Mouse (Mus musculus) ES-Bruce4 (cell line): ENCODE data around the gene Frat1. TPM values are rescaled to one million over a fixed set of nuclear protein-coding genes. Genes with fewer than 3 reads are reported as not detected.
A peak's percentile ranks its signal among the peaks of the same experiment; 100 is the strongest.

ENCODE experiments used
- H3K27ac ChIP-seq: 2 replicates; pipeline ENCODE4 v1.5.1; 2012; ENCODE audit warnings: low read length, inconsistent platforms; ENCODE audit not compliant: insufficient read depth
- H3K27me3 ChIP-seq: 2 replicates; pipeline ENCODE4 v1.6.1; 2012; ENCODE audit warnings: mild to moderate bottlenecking, low read length, inconsistent platforms; ENCODE audit not compliant: control insufficient read depth, poor library complexity, insufficient read depth, severe bottlenecking
- H3K36me3 ChIP-seq: 2 replicates; pipeline ENCODE4 v1.6.1; 2012; ENCODE audit warnings: inconsistent platforms, mild to moderate bottlenecking, low read length, moderate library complexity; ENCODE audit not compliant: control insufficient read depth, poor library complexity, insufficient read depth, severe bottlenecking
- H3K4me1 ChIP-seq: one replicate; pipeline ENCODE4 v1.8.1; 2011; ENCODE audit warnings: low read length; ENCODE audit not compliant: control insufficient read depth, insufficient read depth
- H3K4me3 ChIP-seq: 2 replicates; pipeline ENCODE4 v1.5.1; 2011; ENCODE audit warnings: low read depth, mild to moderate bottlenecking, low read length
- H3K9ac ChIP-seq: 2 replicates; pipeline ENCODE4 v1.6.1; 2012; ENCODE audit warnings: low read depth, mild to moderate bottlenecking, inconsistent platforms; ENCODE audit not compliant: poor library complexity, severe bottlenecking
- H3K9me3 ChIP-seq: replicated peaks from 2 replicates; pipeline ENCODE4 v1.6.1; 2012; ENCODE audit warnings: mild to moderate bottlenecking, low read length, inconsistent platforms; ENCODE audit not compliant: control insufficient read depth, poor library complexity, insufficient read depth, severe bottlenecking
- CTCF ChIP-seq: IDR thresholded peaks from one replicate; pipeline ENCODE4 v1.8.1; 2011; ENCODE audit warnings: low read depth, low read length
- EP300 ChIP-seq: IDR thresholded peaks from 2 replicates; pipeline ENCODE4 v1.6.1; 2011; ENCODE audit warnings: low read depth, low read length; ENCODE audit not compliant: insufficient read depth
- POLR2A ChIP-seq: IDR thresholded peaks from one replicate; pipeline ENCODE4 v1.8.1; 2011; ENCODE audit warnings: low read length; ENCODE audit not compliant: insufficient read depth
- polyA plus RNA-seq: library from polyadenylated mRNA; stranded (reverse); fragments of >200 nt; gene quantifications from 2 replicates; pipeline ENCODE4 v1.2.4, GENCODE M21; 2011; ENCODE audit warnings: low read depth; ENCODE audit not compliant: missing spikeins, insufficient read depth, insufficient read length

Gene Frat1
- polyA plus RNA-seq, 1 experiment = 2.1 TPM

DNA sequence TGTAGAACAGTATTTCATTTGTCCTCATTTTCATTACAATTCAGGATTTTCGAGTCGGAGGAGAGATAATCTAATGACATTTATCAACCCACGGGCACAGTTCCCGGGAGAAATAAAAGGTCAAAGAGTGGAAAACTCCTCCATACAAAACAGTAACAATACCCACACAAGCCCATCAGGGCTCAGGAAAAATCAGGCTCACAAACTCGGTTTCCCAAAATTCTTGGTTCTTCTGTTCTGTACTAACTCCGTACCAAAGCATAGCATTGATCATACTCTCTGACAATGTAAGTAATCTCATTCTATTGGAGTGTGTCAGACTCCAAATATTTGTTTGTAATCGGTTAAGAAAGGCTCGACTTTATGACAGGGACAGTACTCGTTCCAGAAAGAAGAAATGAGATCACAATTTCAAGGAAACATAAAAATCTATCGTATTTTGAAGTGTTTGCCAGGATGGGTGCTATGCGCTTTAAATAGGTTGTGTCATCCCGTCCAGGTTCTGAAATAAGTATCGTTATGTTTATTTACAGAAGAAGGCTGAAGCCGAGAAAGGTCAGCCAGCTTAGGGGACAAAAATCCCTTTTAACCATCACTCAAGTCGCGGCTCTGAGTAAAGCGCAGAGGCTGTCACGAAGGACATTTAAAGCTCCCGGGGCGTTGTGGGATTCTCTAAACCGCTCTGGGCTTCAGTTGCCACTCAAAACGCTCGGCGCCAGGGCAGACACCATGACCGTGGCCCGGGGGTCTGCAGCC lies 28.6 kb upstream of the Frat1 start:
- Histone ChIP-seq H3K9me3 (no peaks in the 10 kb centered on the region), H3K36me3 (no peaks in the 10 kb centered on the region), H3K27ac (no peak overlapping the region), H3K4me3 (peak overlapping the region; percentile 87), H3K4me1 (peaks cover 2% of the 10 kb centered on the region), H3K27me3 (no peaks in the 10 kb centered on the region), H3K9ac (peak overlapping the region; percentile 56)
- TF ChIP-seq EP300 (no peak), CTCF (no peak), POLR2A (no peak)

DNA sequence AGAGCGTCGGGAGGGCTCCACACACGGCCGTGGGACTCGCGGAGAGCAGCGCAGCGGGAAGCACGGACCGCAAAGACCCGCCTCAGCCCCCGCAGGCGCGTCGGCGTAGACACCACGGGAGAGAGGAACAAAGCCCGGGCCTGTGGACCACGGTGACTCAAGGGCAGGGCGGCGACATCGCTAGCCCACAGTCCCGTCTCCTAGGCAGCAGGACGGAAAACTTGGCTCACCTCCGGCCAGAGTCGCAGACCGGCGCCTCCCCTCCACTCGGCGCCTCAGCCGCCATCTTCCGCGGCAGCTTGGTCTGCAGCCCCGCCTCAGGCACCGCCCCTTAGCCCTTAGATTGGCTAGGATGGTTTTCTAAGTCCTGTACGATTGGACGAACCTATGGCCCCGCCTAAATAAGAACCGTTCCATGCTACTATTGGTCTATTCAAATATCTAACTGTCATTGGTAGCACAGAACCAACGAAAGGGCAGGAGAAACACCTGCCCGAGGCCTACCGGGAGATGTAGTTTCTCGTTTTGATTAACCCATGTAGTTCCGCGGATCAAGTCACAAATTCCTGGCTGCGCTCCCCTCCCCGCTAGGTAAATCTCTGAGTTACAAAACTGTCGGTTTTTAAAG lies 27.9 kb upstream of the Frat1 start, which contains the start of gene Arhgap19:
Gene Arhgap19, minus strand, starts transcription at position 306 of the 628 bp plus-strand sequence.
- peak; percentile 65 for TF ChIP-seq POLR2A
- TF ChIP-seq CTCF = no peak
- H3K27me3 ChIP-seq = no peaks in the 10 kb centered on the region
- H3K9me3 ChIP-seq = no peaks in the 10 kb centered on the region
- H3K4me3 ChIP-seq = peak within 1 kb of the TSS; percentile 87
- H3K9ac ChIP-seq = peak within 1 kb of the TSS; percentile 56
- no peak within 1 kb of the TSS for H3K27ac ChIP-seq
- H3K36me3 ChIP-seq = no peaks in the 10 kb centered on the region
- H3K4me1 ChIP-seq = peaks cover 2% of the 10 kb centered on the region

- no peaks in the 10 kb centered on the region for H3K27me3 ChIP-seq
- H3K4me3 ChIP-seq = no peak overlapping the region
- H3K4me1 ChIP-seq = peaks cover 2% of the 10 kb centered on the region
- TF ChIP-seq POLR2A (no peak), EP300 (no peak), CTCF (peak; percentile 45)
- peak overlapping the region; percentile 60; the same call in 1 of the 2 replicates for H3K9ac ChIP-seq
- H3K36me3 ChIP-seq = no peaks in the 10 kb centered on the region
- no peaks in the 10 kb centered on the region for H3K9me3 ChIP-seq
- H3K27ac ChIP-seq = no peak overlapping the region
These were observed 26.4 kb upstream of the Frat1 start for GRCm38 (mm10) chr19:41803322-41803721.

DNA sequence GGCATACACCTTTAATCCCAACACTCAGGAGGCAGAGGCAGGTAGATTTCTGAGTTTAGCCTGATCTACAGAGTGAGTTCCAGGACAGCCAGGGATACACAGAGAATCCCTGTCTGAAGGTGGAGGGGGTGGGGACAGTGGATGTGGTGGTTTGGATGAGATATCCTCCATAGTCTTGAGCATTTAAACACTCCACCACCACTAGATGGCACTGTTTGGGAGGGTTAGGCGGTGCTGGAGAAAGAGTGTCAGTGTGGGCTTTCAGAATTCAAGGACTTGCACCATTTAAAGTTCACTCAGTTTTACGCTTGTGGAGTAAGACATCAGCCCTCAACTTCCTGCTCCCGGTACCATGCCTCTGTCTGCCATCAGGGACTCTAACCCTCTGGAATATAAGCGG lies 23.9 kb upstream of the Frat1 start:
- no peak overlapping the region for H3K4me3 ChIP-seq
- H3K27me3 ChIP-seq = no peaks in the 10 kb centered on the region
- TF ChIP-seq EP300 = no peak
- TF ChIP-seq CTCF = no peak
- no peak for TF ChIP-seq POLR2A
- H3K9ac ChIP-seq = no peak overlapping the region
- no peak overlapping the region for H3K27ac ChIP-seq
- no peaks in the 10 kb centered on the region for H3K4me1 ChIP-seq
- no peaks in the 10 kb centered on the region for H3K9me3 ChIP-seq
- no peaks in the 10 kb centered on the region for H3K36me3 ChIP-seq

- no peak overlapping the region for H3K27ac ChIP-seq
- no peak for TF ChIP-seq CTCF
- no peak for TF ChIP-seq POLR2A
- TF ChIP-seq EP300 = no peak
- no peaks in the 10 kb centered on the region for H3K9me3 ChIP-seq
- H3K9ac ChIP-seq = no peak overlapping the region
- no peak overlapping the region for H3K4me3 ChIP-seq
- H3K27me3 ChIP-seq = no peaks in the 10 kb centered on the region
- H3K4me1 ChIP-seq = no peaks in the 10 kb centered on the region
- H3K36me3 ChIP-seq = no peaks in the 10 kb centered on the region
These were observed 22.3 kb upstream of the Frat1 start for GRCm38 (mm10) chr19:41807497-41807896.

DNA sequence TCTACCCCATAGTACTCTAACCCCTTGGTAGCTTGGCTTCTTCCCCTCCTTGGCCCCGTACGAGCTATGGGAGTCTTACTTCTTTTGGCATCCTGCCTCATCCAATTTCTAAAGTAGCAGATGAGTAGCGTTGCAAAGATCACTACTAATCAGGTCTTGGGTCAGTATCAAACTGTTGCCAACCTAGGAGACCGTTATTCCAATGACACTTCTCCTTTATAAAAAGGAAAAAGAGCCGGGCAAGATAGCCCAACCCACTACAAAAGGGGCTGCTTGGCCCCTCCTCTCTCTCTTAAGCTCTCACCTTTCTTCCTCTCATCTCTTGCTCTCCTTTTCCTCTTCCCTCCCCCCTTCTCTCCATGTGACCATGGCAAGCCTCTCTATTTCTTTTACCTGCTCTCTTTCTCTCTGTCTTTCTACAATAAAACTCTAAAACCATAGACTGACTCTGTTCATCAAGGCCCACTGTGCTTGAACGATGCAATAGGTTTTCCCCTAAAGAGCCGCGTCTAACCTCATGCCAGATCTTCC lies 21.6 kb upstream of the Frat1 start:
- no peak for TF ChIP-seq EP300
- TF ChIP-seq CTCF = no peak
- no peak for TF ChIP-seq POLR2A
- no peak overlapping the region for H3K27ac ChIP-seq

More for the DNA sequence above, 21.6 kb upstream of the Frat1 start:
- Histone ChIP-seq H3K9ac (no peak overlapping the region), H3K4me3 (no peak overlapping the region), H3K9me3 (no peaks in the 10 kb centered on the region), H3K4me1 (no peaks in the 10 kb centered on the region), H3K27me3 (no peaks in the 10 kb centered on the region), H3K36me3 (no peaks in the 10 kb centered on the region)
